Mouse (Mus musculus) neutrophil, adult 83 days (primary cell): ENCODE data around the gene Capsl. TPM values are rescaled to one million over a fixed set of nuclear protein-coding genes. Genes with fewer than 3 reads are reported as not detected.

Experiments
- total RNA-seq, 2 experiments: library from RNA; stranded (reverse); gene quantifications; one replicate each; pipeline ENCODE4 v1.2.4; 2023

The Capsl gene
- under 1 TPM in 1 of 2 experiments, not detected in 1; 0.61 TPM for total RNA-seq

GRCm38 (mm10) chr15:9435534-9436180 lies at the start of gene Capsl:
Gene Capsl (plus strand): TSS chr15:9436028.

Other genes with a start within 250 kb of the Capsl start
- gene Ugt3a1, start 159.1 kb upstream of the Capsl start, total RNA-seq = not detected
- not detected for gene Ugt3a2, start 100.5 kb upstream of the Capsl start, total RNA-seq
- gene Il7r, start 94.1 kb downstream of the Capsl start, total RNA-seq = 1 to 10 TPM; 1.0 to 1.8 TPM